Mouse (Mus musculus) frontal cortex, postnatal 36 days (tissue): ENCODE results near the gene Auh.
A peak's percentile ranks its signal among the peaks of the same experiment; 100 is the strongest.

Source experiments
- DNase-seq, 2 experiments: peaks; one replicate each; pipeline ENCODE4 v3.0.0; 2022; ENCODE audit warnings: low spot score in 2 of 2

Auh gene

DNA sequence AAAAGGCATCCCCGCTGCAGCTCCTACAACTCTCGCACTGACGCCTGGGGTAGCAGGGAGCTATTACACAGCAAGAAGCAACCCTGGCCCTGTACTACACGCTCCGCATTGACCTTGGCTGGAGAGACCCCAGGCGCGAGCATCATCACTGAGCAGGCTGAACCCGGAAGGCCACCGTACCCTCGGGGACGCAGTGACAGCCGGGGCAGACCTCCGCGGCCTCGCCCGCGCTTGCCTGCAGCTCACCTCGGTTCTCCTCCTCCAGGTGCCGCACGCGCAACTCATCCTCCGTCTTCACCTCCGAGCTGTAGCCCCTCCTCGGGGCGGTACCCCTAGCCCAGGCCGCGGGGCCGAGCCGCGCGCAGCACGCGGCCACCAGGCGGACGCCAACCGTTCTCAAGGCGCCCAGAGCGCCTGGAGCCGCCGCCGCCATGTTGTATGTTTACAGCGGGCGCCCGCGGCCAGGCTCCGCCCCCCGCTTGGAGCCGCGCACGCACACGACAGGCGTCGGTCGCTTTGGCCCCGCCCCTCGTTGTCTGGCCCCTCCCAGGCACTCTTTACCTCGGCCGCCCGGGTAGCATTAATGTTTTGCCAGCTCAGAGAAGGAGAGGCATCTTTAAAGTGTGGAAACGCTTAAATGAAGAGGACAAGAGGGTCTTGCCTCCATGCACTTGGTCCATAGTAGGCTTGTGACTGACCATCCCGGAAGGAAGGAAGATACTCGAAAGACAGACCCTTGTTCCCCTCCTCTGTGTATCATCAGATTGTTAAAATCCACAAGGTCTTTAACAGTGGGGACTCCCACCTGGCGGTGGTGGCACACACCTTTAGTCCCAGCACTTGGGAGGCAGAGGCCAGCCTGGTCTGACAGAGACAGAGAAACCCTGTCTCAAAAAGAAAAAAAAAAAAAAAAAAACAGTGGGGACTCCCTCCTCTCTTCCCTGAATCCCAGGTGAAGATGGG lies at the start of gene Auh:
Gene Auh (minus strand): TSS at position 473 of the 963 bp plus-strand sequence.
- DNase-seq, result peak; percentile 71 to 73

DNA sequence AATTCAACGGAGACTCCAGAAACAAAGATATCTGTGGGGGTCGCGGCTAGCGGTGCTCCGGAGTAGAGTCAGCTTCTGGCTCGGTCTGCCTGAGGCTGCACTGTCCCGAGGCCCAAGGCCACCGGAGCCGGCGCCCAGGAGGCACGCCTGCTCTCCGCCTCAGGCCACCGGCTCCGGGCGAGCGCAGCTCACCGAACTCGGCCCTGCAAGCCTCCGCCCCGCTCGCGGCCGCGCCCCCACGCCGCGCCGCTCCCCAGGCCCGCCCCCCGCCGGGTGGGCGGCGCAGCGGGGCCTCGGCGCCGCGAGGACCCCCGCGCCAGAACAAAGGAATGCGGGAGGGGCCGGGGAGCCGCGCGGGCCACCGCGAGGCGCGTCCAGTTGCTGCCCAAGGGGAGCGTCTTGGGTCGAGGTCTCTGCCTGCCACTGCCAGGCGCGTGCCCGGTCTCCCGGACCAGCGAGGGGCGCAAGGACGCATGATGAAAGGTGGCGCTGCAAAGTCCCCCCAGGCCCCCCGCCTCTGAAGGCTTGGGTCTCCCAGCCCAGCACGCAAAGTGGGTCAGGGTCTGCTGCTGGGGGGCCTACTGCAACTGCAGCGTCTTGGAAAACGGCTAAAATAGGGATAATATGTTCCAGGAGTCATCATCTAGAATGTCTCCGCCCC lies 49.0 kb upstream of the Auh start:
- peak in 1 of 2 experiments; percentile 26 for DNase-seq

DNA sequence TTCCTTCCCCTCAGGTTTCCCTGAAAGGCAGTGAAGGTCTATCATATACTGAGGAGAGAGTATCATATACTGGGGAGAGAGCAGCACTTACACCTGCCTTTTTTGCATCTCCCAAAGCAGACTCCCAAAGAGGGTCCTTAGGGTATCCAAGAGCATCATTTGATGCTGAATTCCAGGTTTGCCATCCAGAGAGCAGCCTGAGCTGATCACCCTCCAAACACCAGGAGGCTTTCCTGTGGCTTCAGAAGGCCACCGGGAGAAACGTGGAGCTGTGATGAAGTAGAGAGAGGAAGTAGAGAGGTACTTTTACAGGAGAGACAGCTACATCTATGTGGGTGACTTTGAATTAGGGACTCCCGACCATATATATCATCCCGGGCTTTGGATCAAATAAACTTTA lies 48.3 kb upstream of the Auh start:
- no peak for DNase-seq

DNA sequence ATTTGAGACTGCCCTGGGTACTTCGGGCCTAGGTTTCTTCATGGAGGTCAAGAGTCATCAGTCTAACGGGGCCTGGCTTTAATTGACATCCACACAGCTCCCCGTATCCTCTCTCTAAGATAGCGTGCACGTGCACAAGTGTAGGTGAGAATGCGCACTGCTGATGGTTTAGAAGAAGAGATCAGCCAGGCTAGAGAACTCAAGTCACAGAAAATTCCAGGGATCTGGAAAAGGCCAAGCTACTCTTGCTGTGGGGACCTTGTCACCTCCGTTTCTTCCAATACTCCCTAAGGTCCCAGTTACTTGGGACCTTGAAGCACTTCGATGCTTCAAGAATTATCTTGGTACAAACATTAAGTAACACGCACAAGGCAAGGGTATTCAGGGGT lies 47.7 kb upstream of the Auh start:
- DNase-seq, result no peak

DNA sequence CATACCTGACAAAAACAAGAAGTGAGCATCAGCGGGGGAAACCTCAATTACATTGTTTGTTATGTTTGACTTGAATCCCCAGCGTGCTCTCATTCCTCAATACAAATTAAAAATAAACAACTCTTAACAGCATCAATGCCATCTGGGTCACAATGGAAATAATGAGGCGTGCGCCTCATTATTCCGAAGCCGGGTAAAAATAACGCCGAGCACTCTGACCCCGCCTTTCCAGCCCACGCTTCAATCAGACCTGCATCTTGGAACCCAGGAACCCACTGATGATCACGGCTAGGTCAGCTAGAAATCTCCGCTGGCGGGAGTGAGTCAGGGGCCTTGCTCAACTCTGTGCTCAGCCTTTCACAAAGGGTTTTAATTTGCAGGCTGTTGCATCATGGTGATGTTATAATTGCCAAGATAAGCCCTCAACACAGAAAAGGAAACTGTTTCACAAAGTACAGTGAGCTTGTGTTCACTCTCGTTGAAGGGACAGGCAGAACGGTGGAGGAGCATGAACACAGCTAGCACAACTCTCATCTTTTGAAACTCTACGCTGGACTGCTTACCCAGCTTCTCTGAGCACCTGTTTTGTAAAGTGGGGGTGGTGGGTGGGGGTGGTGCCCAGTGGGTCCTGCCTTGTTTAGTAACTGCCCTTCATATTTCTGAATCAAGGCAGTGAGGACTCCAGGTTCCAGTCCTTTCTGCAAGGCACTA lies 47.2 kb upstream of the Auh start:
- DNase-seq, result no peak

DNA sequence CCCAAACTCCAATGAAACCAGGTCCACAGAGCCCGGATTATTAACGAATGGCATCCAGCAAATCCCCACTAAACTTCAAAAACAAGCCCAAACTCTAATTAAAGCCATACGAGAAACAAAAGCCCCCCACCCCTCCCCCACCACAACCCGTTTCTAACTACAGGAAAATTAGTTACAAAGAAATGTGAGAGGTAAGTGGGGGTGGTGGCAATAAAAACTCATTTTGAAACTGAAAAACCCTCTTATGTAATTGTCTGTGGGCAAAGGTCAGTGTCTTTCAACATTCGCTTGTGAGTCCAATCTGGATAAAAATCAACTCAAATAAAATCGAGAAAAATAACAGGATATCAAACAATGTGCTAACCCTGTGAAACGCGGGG lies 46.6 kb upstream of the Auh start:
- no peak for DNase-seq

DNA sequence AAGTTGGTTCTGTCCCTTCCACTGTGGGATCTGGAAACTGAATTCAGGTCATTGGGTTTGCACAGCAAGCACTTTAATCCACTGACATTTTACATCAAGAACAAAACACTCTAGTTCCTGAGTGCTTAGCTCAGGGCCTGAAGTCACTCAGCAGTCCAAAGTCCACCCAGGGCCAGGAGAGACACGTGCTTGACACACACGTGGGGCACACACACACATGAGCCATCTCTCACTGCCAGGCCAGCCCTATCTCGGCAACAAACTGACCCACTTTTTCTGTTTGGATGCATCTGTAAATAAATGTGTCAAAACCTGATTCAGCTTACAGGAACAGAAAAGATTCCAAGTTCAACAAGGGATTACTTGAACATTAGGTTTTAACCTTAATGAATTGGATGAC lies 45.2 kb upstream of the Auh start:
- DNase-seq, result no peak

DNA sequence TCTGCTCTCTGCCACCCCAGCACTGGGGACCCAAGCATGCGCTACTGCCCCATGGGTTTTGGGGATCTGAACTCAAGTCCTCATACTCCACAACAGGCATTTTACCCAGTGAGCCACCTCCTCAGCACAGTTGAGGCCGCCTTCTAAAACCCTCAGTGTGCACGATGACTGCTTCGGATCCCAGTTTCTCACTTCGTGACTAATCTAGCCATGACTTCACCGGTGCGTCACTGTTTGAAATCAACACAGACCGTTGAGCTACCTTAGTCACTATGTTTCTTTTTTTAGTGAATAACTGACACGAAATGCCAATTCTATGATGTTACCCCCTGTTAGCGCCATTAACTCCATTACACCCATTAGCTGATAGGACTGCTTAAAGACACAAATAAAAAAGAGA lies 43.9 kb upstream of the Auh start:
- DNase-seq, result peak in 1 of 2 experiments; percentile 19

DNA sequence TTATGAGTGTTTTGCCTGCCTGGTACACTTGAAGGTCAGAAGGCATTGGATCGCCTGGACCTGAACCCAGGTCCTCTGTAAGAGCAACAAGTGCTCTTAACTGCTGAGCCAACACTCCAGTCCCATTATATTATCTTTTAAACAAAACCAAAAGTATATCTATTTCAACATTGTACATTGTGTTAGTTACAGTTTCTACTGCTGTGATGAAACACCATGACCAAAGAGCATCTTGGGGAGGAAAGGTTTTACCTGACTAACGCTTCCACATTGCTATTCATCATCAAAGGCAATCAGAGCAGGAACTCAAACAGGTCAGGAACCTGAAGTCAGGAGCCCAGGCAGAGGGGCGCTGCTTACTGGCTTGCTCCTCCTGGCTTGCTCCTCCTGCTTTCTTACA lies 43.1 kb upstream of the Auh start:
- DNase-seq, result no peak

DNA sequence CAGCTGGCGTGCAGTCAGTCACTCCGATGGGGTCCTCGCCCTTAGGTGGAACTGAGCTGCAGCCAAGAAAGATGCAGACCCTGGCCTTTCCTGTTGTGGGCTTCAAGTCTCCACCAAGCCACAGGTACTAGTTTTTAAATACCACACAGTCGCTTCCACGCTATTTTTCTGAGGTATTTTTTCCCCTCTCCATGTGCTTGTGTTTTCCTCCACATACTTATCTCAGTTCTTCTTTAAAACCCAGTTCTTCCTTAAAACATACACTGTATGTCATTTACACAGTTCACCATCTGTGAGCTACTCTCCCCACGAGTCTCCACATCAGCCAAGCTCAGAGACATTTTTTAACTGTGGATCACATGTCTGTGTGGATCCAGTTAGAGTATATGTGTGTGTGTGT lies 41.4 kb upstream of the Auh start:
- no peak for DNase-seq

DNA sequence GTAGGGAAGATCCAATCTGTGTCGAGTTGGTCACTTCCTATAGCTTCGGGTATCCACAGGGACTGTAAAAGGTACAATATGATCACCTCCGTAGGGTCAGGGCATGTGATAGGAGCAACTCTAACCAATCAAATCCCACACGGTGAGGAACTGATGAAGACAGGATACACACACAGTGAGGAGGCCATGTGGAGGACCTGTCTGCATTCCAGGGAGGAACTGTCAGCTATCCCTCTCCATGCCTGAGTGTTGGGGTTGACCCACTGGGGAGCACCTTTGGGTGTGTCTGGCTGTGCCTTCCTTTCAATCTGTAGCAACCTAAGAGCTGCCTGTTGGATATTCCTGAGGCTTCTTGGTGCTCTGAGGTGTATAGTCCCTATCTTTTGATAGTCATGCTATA lies 33.4 kb upstream of the Auh start:
- DNase-seq, result no peak

DNA sequence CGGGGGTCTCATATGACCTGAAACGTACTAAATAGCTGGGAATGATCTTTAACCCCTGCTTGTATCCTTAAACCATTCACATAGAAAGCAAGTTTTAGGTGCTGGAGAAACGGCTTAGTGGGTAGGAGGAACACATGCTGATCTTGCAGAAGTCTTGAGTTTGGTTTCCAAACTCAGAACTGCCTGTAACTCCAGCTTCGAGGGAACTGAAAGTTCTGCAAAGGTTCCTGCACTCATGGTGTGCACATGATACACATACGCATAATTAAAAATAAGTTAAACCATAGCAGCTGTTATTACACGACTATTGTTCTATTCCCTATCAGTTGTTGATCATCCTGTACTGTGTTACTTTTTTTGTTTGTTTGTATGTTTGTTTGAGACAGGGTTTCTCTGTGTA lies 32.9 kb upstream of the Auh start:
- no peak for DNase-seq

DNA sequence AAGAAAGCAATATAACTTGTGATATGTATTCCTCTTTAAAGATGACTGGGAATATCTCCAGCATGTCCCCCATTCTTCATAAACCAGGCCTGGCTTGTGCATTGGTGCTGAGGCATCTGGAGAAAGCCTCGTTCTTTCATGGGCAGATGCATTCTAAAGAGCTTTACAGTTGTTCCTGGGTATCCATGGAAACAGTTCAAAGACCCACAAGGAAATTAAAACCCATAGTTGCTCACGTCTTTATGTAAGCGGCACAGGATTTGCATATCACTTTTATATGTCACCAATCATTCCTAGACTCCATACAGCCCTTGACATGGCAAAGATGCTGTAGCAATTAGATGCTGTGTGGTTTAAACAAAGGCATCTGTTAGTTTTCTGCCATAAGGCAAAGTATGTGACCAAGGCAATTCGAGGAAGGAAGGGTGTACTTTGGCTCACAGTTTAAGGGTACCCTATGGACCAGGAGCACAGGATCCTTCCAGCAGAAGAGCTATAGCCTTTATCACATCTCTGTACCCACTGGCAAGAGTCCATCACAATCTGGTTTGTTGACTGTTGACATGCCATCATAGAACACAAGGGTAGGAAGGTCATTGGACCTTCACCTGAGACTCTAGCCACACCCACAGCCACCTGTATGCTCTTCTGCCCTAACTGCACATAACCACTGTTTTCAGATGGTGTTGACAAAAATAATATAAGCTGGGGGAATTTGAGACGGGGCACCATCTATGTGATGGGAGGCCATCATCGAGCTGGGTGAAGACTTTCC lies 24.5 kb upstream of the Auh start:
- no peak for DNase-seq

DNA sequence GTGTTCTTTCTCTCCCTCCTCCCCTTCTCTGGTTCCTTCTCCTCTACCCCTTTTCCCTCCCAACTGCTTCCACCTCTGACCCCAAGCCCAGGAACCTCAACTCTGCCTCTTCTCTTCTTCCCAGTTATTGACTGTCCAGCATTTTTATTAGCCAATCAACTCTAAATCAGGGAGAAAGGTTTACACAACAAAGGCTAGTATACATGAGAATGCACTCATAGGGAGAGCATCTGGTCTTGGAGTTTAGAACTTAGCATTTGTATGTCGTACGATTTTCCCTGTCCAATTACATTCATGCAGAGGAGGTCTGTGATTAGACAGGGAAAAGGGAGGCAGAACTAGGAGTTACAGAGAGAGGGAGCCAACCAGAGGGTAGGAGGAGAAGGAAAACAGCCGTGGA lies 19.7 kb upstream of the Auh start:
- no peak for DNase-seq

DNA sequence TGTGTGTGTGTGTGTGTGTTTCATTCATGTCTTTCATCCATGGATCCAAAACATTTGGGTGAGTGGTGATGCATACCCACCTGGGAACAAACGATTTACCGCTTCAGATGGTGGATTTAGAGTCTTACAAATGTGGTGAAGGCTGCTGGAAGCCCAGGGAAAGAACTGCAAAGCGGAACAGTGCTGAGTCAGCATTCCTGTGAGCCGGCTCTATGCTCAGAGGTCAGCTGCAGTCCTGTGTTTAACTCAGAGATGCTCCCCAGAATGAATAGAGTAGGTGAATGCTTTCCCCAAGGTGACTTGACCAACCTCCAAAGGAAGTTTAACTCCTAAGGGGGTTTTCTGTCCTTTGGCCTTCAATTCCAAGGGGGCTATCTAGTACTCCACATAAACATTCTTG lies 18.1 kb upstream of the Auh start:
- no peak for DNase-seq

DNA sequence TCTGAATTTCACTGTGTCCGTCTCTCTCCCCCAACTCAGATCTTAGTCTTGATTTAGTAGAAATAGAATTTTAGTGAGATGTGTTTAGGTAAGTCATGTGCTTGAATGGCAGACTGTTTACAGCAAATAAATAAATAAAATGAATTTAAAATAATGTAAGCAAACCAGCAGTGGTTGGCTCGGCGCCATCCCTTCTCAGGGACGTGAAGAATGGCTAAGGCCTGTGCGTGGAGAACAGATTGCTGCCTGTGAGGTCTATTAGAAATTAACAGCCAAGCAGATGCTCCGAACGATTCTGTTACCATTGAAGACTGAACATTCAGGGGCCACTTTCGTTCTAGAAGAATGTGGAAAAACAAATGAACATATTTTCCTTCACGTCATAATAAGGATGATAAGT lies 16.3 kb upstream of the Auh start:
- no peak for DNase-seq

DNA sequence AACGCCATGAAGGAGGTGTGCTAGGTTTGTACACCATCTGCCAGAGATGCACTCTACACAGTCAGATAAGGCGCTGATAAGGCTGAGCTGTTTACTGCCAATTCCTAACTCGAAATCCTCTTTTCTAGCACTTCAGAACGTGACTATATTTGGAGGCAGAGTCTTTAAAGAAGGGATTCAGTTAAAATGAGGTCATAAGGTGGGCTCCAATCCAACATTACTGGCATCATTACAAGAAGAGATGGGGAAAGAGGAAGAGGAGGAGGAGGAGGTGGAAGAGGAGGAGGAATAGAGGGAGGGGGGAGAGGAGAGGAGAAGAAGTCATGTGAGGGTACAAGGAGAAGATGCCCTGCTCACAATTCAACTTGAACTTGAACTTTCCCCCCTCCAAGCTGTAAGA lies 14.6 kb upstream of the Auh start:
- DNase-seq, result no peak

DNA sequence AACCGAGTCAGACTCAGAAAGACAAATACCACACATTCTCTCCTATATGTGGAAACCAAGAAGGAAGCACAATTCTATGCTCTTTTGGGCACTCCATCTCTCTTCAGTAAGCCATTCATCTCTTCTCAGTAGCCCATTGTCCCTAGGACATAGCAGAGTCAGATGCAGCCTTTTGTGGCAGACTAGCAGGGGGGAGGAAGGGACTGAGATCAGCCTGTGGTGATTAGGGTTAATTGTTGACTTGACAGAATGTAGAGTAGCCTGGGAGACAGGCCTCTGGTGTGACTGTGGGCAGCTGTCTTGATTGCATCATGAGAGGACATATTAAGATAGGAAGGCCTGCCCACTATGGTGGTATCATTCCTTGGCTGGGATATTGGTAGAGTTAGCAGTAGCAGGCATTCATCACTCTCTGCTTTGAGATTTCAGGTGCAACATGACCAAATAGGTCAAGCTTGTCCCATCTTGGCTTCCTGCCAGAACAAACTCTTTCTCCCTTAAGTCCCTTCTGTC lies 13.5 kb upstream of the Auh start:
- DNase-seq, result no peak

DNA sequence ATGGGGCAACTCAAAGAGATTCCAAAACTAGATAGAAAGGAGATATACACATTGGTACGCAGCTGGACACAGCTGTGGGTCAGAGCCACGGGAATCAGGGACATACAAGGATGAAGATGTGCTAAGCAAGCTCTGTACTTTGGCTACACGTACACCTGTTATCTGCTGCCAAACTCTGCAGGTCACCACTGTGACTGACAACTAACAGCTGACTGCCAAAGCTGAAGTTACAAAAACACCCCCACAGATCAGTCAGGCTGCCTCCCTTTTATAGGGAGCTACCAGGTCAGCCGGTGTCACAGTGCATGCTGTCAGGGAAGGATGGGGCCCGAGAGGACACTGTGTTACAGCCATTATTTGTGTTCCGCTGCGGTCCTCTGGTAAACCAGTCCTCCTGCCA lies 11.5 kb upstream of the Auh start:
- DNase-seq, result no peak

DNA sequence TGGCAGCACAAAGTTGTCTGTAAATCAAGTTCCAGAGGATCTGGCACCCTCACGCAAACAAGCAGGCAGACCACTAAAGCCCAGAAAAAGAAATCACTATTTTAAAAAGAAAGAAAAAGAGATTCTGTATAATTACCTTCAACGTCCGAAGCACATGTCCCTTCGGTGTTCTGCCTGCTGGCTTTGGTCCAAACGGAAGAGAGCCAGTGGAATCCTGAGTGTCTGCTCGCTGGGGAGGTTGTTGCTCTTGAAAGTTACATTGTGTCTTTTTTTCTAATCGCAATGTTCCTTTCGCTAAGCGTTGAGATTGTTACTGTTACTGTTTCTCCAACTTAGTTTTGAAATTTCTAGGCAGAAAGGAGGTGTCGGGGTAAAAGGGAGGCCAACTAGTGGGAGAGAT lies 1.1 kb upstream of the Auh start:
- no peak for DNase-seq

DNA sequence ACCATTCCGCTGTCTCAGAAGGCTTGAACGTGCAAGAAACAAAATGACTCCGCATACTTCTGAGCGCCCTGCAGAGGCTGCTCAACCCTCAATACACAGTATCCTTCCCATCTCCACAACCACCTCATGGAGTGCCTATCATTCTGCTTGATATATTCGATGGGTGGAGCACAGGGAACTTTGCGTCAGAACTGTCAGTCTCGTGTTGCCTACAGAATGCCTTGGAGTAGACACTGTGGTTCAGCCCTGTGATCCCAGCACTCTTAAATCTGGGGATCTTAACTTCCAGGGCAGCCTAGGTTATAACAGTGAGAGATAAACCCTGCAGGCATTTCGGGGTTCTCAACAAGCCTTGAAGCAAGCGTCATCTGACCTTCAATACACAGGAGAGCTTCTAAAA lies 1.1 kb downstream of the Auh start:
- peak; percentile 30 to 48 for DNase-seq

DNA sequence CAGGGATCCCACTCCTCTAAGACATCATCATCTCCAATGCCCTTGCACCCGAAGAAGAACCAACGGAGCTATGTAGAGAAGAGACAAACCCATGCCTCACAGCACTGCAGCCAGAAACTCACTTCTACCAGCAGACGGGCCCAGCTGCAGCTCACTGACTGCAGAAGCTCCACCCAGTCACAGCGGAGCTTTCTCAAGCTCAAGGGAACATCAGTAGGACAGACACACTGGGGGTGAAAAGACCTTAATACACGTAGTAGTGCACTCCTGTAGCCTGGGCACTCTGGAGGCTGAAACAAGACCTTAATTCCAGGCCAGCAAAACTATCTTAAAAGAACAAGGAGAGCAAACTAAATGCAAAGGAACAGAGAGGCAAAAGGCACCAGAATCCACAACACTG lies 5.0 kb downstream of the Auh start:
- DNase-seq, result no peak
